Mouse (Mus musculus) c-Kit-positive CD71-negative TER-119-negative erythroid progenitor cells, embryonic 14.5 days (primary cell): ENCODE data around the gene Tubgcp6.

ENCODE experiments used
- DNase-seq: peaks from one replicate; pipeline ENCODE4 v3.0.0-alpha.2; 2013; ENCODE audit warnings: low read depth

The Tubgcp6 gene

DNA sequence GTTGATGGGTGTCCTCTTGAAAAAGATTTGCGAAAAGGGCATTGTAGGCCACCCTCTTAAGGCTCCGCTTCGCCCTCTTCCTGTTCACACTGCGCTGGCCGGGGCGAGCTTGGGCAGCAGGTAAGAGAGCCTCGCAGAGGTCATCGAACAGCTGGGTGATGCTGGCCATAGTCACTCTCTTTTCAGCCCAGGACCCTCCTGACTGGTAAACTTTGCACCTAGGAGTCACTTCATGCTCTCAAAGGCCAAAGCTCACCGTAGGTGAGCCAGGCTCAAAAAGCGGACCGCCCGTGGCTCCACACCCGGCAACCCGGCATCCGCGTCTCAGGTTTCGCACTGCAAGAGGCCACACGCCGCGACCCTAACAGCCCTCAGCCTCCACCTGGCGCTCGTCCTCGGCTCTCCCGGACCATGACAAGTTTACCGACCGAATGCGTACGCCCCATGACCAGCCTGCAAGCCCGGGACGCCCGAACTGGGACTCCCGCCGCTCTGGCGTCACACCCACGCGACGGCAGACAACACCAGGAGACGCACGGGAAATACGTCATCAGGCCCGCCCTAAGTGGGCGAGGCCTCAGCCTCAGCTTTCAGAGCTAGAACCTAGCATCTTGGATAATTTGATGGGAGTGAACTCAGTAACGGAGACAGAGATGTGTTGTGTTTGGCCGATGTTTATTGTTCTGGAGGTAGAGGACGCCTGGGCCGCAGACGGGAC, at the start of gene Tubgcp6:
Gene Tubgcp6 (minus strand): TSS at position 464 of the 718 bp plus-strand sequence.
- DNase-seq, result peak; percentile 93

DNA sequence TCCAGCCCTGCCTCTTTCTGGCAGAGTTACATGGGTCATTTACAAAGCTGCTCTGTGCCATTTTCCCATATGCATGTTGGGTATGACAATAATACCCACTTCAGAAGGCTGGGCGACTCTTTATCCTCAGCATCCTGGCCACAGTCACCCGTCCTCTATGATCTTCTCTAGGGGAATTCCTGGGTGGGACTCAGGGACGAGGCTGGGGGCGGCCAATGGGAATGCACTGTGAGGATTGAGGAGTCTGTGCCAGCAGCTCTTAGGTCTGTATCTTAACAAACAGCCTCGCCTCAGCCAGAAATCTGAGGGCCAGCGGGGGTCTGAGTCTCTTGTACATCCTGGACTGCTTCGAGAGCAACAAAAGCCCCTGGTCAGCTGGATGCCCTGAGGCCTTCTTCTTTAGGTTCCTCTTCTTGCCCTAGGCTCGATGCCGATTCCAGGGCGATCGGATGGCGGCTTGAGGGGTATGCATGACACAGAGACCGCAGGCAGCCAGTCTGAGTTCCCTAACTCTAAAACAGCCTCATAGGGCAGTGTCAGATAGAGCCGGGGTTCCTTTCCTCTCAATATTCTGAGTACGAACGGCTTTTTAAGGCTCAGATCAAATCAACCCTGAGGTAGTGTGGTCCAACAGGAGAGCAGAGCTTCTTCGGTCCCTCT, 49.5 kb upstream of the Tubgcp6 start:
- DNase-seq, result no peak

GRCm38 (mm10) chr15:89171526-89172051, 48.7 kb upstream of the Tubgcp6 start:
- no peak for DNase-seq

DNA sequence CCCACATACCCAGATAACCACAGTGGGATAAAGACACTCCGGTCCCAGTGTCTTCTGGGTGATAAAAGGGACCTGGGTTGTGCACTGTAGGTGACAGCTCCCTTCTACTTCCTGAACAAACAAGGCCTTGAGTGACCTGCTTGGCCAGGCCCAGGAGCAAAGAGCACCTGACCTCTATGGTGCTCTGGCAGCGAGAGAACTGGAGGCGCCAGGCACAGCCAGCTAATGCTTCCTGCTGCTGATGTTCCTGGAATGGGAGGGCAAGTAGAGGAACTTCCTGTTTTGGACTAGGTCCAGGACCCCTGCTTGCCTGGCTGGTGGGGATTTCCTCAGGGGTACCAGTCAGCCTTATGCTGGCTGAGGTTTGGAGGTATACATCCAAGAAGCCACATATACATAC, 47.2 kb upstream of the Tubgcp6 start:
- no peak for DNase-seq

GRCm38 (mm10) chr15:89169431-89169830, 46.5 kb upstream of the Tubgcp6 start:
- no peak for DNase-seq

- DNase-seq, result no peak
Observed at GRCm38 (mm10) chr15:89168922-89169321, 46.0 kb upstream of the Tubgcp6 start.

GRCm38 (mm10) chr15:89165478-89165877, 42.6 kb upstream of the Tubgcp6 start:
- DNase-seq, result no peak

DNA sequence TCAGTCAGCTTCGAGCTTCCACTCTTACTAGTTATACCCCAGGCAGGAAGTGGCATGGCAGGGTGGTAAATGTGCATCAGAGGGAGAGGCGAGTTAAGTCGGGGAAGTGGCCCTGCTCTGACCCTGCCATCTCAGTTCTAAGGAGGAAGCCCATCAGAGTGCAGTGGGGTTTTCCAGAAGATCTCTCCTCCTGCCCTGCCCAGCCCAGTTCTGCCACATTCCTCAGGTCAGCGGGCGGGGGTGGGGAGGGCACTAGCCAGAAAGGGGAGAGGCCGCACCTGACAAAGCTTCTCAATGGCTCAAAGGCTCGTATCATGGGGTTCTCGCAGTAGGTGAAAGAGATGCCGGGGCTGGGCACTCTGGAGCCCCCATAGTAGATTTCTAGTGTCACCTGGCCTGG, 38.5 kb upstream of the Tubgcp6 start:
- no peak for DNase-seq

DNA sequence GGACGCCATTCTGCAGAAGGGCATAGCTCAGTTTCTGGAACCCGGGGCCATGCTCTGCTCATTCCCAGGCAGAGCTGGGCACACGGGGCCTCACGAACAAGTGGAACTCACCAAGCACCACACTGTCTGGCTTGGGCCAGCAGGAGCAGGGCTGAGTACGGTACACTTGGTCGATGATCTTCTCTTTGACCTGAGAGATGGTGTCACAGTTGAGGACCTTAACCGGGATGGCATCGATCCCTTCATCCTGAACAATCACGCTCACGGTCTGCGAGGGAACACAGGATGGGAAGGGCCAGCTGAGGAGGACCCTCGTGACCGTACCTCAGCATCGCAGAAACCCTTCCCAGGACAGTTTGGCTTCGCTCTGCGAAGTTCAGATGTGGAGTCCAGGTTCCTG, 35.6 kb upstream of the Tubgcp6 start:
- DNase-seq, result no peak

- peak; percentile 82 for DNase-seq
Observed at GRCm38 (mm10) chr15:89157954-89158353, 35.0 kb upstream of the Tubgcp6 start.

DNA sequence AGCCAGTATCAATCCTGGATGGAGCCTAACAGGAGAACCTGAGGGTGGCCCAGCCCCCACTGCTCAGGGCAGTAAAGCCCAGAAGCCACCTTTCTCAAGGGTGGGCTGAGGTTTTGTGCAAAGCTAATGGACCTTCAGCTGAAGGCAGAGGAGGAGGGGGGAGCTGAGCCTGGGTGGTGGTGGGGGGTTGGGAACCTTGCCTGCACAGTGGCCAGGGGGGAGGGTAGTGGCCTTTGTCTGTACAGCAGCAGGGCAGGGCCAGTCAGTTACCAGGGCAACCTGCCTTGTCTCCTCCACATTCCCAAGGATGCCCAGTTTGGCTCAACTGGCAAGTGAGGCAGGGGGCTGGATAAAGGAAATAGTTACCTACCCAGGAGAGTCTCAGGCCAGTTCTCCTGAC, 29.4 kb upstream of the Tubgcp6 start:
- no peak for DNase-seq

- no peak for DNase-seq
Observed at GRCm38 (mm10) chr15:89150041-89150390, 27.1 kb upstream of the Tubgcp6 start.

DNA sequence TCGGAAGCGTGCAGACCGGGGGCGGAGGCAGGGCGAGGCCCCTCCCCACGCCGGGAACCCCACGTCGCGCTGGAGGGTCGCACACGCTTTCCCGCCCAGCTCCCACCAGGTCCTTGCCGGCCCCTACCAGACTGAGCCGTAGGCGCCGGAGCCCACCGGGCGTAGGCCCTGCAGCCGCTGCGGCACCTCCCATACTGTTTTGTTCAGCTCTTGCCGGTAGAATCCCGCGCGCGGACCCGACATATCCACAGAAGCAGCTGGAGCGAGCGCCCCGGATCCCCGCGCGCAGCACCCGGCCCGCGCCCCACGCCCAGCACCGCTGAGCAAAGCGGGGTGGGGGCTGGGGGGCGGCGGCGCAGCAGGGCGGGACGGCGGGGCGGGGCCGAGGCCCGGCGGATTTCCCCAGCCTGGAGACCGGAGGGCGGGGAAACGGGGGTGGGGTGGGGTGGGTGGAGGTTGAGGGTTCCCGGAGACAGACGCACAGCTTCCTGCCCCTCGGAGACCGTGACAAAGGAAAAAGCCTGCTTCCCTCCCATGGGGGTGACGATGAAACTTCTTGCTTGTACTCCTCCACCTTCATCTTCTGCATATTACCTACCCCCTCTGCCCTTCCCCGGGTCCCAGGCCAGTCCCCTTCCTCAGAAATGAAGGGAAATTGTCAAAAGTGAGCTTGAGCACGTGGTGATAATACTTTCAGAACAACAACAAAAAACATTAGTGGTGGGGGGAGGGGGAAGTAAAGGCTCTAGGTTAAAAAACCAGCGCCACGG, 26.5 kb upstream of the Tubgcp6 start, which contains the start of gene Mapk11:
Gene Mapk11 (minus strand): TSS at position 358 of the 770 bp plus-strand sequence.
- no peak for DNase-seq

DNA sequence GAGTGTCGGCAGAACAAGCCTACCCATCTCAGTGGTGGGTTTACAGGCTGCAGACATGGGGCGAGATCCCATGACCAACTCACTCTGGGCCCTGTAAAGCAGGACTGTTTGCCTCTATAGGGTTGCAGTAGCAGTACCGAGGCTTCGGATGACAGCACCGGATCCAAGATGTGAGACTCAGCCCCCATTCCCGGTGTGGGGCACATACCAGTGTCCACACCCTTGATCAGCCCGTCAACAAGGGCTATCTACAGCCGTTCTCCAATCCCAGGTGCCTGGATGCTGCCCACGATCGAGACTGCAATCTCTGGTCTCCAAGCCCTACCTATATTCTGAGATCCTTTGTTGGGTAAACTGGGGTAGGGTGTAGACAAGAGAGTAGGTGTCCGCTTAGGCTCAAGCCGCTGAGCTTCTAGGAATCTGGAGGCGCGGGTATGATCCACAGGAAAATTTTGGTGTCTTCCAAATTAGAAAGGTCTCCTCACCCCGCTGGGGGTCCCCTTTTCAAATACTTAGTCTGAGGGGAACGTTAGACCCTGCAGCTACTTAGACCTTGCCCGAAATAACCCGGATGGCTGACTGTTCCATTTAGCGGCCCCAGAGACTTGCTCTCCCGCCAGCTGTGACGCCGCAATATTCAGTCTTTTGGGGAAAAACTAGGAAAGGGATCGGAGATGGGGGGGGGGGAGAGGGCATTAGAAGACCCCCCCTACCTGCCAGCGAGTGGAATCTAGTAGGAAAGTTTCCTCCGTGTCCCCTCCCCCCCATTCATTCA, 25.8 kb upstream of the Tubgcp6 start:
- no peak for DNase-seq

DNA sequence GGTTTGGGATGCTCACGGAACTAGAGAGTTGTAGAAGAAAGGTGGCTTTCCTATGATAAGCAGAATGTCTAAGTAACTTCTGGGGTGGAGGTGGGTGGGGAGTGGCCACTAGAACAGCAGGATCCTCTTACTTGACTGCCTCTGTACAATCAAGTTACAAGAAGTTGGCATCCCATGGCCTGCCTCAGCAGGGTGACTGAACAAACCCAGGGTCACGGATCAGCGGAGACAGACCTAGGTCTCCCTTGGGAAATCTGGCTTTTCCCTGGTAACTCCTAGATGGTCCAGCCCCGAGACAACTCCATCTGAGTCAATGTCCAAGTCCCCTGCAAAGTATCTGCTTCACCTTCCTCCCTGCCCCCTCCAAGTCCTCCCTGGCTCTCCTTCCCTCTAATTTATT, 25.0 kb upstream of the Tubgcp6 start:
- no peak for DNase-seq

GRCm38 (mm10) chr15:89147456-89147855, 24.5 kb upstream of the Tubgcp6 start:
- no peak for DNase-seq

DNA sequence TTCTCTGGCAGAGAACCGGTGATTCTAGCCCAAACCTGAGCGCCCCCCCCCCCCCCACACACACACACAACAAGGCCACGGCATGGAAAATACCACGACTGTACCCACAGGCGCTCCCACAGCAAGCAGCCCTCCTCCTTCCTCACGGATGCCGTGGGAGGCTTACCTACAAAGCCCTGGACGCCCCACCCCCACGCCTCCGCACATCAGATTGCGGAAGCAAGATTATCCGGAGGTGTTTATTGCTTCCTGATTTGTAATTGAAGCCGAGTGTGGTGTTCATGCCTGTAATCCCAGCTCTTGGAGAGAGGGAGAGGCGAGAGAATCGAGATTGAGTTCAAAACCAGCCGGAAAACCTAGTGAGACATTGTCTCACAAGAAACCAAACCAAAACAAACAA, 24.1 kb upstream of the Tubgcp6 start:
- DNase-seq, result no peak

GRCm38 (mm10) chr15:89146537-89146936, 23.6 kb upstream of the Tubgcp6 start:
- no peak for DNase-seq

GRCm38 (mm10) chr15:89145813-89146350, 23.0 kb upstream of the Tubgcp6 start:
- DNase-seq, result no peak

- DNase-seq, result no peak
Observed at GRCm38 (mm10) chr15:89144965-89145364, 22.1 kb upstream of the Tubgcp6 start.

DNA sequence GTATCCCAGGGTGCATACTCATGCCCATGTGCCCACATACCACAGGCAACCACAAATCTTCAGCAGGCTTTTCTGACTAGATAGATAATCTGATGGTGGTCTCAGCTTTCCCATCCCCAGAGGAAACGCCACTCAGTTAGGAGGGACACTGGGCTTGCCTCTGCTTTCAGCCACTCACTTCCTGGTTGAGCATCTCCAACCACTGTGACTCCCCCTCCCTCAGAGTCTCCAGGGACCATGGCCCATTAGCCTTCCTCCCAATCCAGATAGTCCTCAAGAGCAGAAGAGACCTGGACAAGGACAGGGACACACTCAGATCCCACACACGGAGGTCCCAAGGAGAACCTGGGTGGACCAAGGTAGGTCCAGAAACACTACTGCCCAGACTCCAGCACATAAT, 20.2 kb upstream of the Tubgcp6 start:
- no peak for DNase-seq

- DNase-seq, result no peak
Observed at GRCm38 (mm10) chr15:89141905-89142304, 19.0 kb upstream of the Tubgcp6 start.
